Mouse (Mus musculus) kidney, adult 2 months (tissue): ENCODE data around the gene Cacna1i. TPM values are rescaled to one million over a fixed set of nuclear protein-coding genes. Genes with fewer than 3 reads are reported as not detected.

ENCODE experiments used
- DNase-seq: peaks from one replicate; pipeline ENCODE4 v3.0.0; 2021
- H3K27ac ChIP-seq: fragments of 200-500 bp; 2 replicates; pipeline ENCODE4 v1.5.1; 2012; ENCODE audit warnings: low read depth, low read length, control low read depth, inconsistent platforms; ENCODE audit not compliant: insufficient read depth
- H3K27me3 ChIP-seq: fragments of 200-500 bp; replicated peaks from 2 replicates; pipeline ENCODE4 v1.6.1; 2012; ENCODE audit warnings: mild to moderate bottlenecking, moderate library complexity, low read length, inconsistent platforms; ENCODE audit not compliant: control insufficient read depth, insufficient read depth
- H3K36me3 ChIP-seq: fragments of 200-500 bp; 2 replicates; pipeline ENCODE4 v1.6.1; 2012; ENCODE audit warnings: mild to moderate bottlenecking, moderate library complexity, low read length, inconsistent platforms; ENCODE audit not compliant: control insufficient read depth, insufficient read depth
- H3K4me1 ChIP-seq: fragments of 200-500 bp; 2 replicates; pipeline ENCODE4 v1.6.1; 2011; ENCODE audit warnings: low read length; ENCODE audit not compliant: control insufficient read depth, insufficient read depth
- H3K4me3 ChIP-seq: fragments of 200-500 bp; 2 replicates; pipeline ENCODE4 v1.5.1; 2011; ENCODE audit warnings: mild to moderate bottlenecking, low read depth, low read length, control low read depth; ENCODE audit not compliant: insufficient read depth
- CTCF ChIP-seq: fragments of 200-500 bp; conservative IDR thresholded peaks from 2 replicates; pipeline ENCODE4 v1.5.1; 2011; ENCODE audit warnings: low read depth, mild to moderate bottlenecking, control low read depth, low read length, moderate library complexity, mixed read lengths; ENCODE audit not compliant: insufficient read depth, insufficient read length
- POLR2A ChIP-seq: fragments of 200-500 bp; IDR thresholded peaks from one replicate; pipeline ENCODE4 v1.6.1; 2011; ENCODE audit warnings: low read depth, low read length, control low read depth
- WGBS: fragments of 180-500 bp; shearing (Covaris S2); methylation state at CpG from one replicate; pipeline ENCODE4 v1.1.7; 2018; 5-methylcytosine and 5-hydroxymethylcytosine counted together
- polyA plus RNA-seq: library from polyadenylated mRNA; depleted of rRNA; stranded (reverse); fragments of >200 nt; gene quantifications from 2 replicates; pipeline ENCODE4 v1.2.3, GENCODE M21; 2012

Cacna1i gene
- polyA plus RNA-seq, 1 experiment: 0.89 TPM

DNA sequence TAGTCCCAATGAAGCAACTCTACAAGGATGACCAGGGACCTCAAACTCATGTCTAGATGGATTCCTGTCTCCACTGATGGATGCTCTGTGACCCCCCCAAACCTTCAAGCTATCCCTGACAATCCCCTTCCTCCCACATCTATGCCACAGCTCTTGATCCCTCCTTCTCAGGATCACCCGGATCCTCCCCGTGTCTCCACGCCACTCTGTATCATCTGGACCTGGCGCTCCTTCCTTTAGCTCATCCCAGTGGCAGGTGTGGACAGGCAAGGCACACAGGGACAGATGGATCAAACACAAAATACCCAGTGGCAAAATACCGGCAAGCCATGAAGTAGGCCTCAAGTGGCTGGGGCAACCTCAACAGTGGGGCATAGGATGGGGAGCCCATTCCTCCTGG lies 56.7 kb downstream of the Cacna1i start:
- H3K4me3 ChIP-seq: no peak overlapping the region
- no peak overlapping the region for H3K27ac ChIP-seq
- TF ChIP-seq CTCF (no peak), POLR2A (no peak)
- 99% methylated on average over 5 of the region's 5 CpGs for WGBS
- peaks cover 4% of the 10 kb centered on the region; the same call in 1 of the 2 replicates for H3K4me1 ChIP-seq
- no peaks in the 10 kb centered on the region for H3K36me3 ChIP-seq
- DNase-seq: no peak
- no peaks in the 10 kb centered on the region for H3K27me3 ChIP-seq

DNA sequence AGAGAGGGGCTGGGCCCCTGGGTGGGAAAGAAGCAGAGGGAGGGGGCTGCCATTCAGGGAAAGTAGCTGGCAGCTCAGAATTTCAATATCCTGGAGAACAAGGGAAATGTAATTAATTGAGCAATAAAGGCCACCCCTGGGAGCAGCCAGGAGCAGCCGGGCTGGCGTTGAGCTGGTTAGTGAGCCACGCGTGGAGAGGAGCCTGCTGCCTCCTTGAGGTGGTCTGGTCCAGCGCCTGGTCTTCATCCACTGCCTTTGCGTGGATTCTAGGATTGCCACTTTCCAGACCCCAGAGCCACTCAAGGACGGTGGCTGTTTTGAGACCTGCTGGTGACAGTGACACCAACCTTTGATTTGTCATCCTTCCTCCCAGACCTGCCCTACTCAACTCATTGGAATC lies 59.5 kb downstream of the Cacna1i start:
- H3K27ac ChIP-seq: no peak overlapping the region
- WGBS: 66% methylated on average over 7 of the region's 7 CpGs
- H3K36me3 ChIP-seq: no peaks in the 10 kb centered on the region
- no peaks in the 10 kb centered on the region for H3K27me3 ChIP-seq
- DNase-seq: no peak
- H3K4me3 ChIP-seq: no peak overlapping the region
- H3K4me1 ChIP-seq: peaks cover 4% of the 10 kb centered on the region; the same call in 1 of the 2 replicates
- TF ChIP-seq POLR2A: no peak
- no peak for TF ChIP-seq CTCF

- Histone ChIP-seq H3K27ac (no peak overlapping the region), H3K4me1 (no peaks in the 10 kb centered on the region), H3K4me3 (no peak overlapping the region), H3K36me3 (no peaks in the 10 kb centered on the region), H3K27me3 (no peaks in the 10 kb centered on the region)
- TF ChIP-seq CTCF (no peak), POLR2A (no peak)
- 88% methylated on average over 5 of the region's 5 CpGs for WGBS
- DNase-seq: no peak
These were observed 63.4 kb downstream of the Cacna1i start for GRCm38 (mm10) chr15:80350431-80350830.

GRCm38 (mm10) chr15:80358798-80359197 lies 71.8 kb downstream of the Cacna1i start:
- Histone ChIP-seq H3K4me1 (no peaks in the 10 kb centered on the region), H3K27me3 (no peaks in the 10 kb centered on the region), H3K4me3 (no peak overlapping the region), H3K27ac (no peak overlapping the region), H3K36me3 (no peaks in the 10 kb centered on the region)
- DNase-seq: no peak
- TF ChIP-seq CTCF (no peak), POLR2A (no peak)
- WGBS: 88% methylated on average over 19 of the region's 19 CpGs

DNA sequence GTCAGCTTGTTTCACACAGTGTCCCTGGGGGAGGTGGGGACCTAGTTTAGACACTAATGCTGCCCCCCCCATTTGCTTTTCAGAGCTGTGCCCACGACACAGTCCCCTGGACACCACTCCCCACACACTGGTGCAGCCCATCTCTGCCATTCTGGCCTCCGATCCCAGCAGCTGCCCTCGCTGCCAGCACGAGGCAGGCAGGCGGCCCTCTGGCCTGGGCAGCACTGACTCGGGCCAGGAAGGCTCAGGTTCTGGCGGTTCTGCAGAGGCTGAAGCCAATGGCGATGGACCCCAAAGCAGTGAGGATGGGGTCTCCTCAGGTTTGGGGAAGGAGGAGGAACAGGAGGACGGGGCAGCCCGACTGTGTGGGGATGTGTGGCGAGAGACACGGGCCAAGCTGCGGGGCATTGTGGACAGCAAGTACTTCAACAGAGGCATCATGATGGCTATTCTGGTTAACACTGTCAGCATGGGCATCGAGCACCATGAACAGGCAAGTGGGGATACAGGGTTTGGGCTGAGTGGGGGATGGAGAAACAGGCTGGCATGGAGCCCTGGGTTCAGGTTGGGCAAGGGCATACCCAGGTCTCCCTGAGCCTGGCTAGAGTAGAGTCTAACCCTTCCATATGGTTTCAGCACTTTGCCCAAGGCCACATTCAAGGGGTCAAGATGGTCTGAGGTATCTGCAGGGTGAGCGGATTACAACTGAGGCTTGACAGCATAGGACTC lies 74.9 kb downstream of the Cacna1i start:
- H3K4me3 ChIP-seq: no peak overlapping the region
- no peak for TF ChIP-seq CTCF
- TF ChIP-seq POLR2A: no peak
- DNase-seq: no peak
- H3K36me3 ChIP-seq: no peaks in the 10 kb centered on the region
- no peaks in the 10 kb centered on the region for H3K4me1 ChIP-seq
- no peak overlapping the region for H3K27ac ChIP-seq
- no peaks in the 10 kb centered on the region for H3K27me3 ChIP-seq
- 94% methylated on average over 15 of the region's 15 CpGs for WGBS

GRCm38 (mm10) chr15:80362509-80363172 lies 75.6 kb downstream of the Cacna1i start:
- TF ChIP-seq POLR2A: no peak
- TF ChIP-seq CTCF: no peak
- H3K4me1 ChIP-seq: no peaks in the 10 kb centered on the region
- no peak for DNase-seq
- 87% methylated on average over 8 of the region's 8 CpGs for WGBS
- H3K27me3 ChIP-seq: no peaks in the 10 kb centered on the region
- H3K4me3 ChIP-seq: no peak overlapping the region
- no peak overlapping the region for H3K27ac ChIP-seq
- no peaks in the 10 kb centered on the region for H3K36me3 ChIP-seq
